Mouse (Mus musculus): ENCODE data around the gene Exosc9. TPM values are rescaled to one million over a fixed set of nuclear protein-coding genes. Genes with fewer than 3 reads are reported as not detected.
A peak's percentile ranks its signal among the peaks of the same experiment; 100 is the strongest.

Exosc9 gene
- polyA plus RNA-seq, 1 experiment, result 0.24 TPM

- no peaks in the 10 kb centered on the region for H3K9me3 ChIP-seq (ENCODE audit: control insufficient read depth, low read length)
- TF ChIP-seq TAL1 (IDR thresholded peaks at IDR 0.05; ENCODE audit: low read length), result no peak
- TF ChIP-seq GATA1 (IDR thresholded peaks at IDR 0.05; ENCODE audit: low read length), result no peak
- no peak overlapping the region for H3K4me3 ChIP-seq (replicated peaks)
- H3K27me3 ChIP-seq (ENCODE audit: control insufficient read depth), result peaks cover 28% of the 10 kb centered on the region
- H3K36me3 ChIP-seq (ENCODE audit: control insufficient read depth), result no peaks in the 10 kb centered on the region
- H3K4me1 ChIP-seq (ENCODE audit: control insufficient read depth), result no peaks in the 10 kb centered on the region
Measured at GRCm38 (mm10) chr3:36530345-36530744, 22.1 kb upstream of the Exosc9 start.

DNA sequence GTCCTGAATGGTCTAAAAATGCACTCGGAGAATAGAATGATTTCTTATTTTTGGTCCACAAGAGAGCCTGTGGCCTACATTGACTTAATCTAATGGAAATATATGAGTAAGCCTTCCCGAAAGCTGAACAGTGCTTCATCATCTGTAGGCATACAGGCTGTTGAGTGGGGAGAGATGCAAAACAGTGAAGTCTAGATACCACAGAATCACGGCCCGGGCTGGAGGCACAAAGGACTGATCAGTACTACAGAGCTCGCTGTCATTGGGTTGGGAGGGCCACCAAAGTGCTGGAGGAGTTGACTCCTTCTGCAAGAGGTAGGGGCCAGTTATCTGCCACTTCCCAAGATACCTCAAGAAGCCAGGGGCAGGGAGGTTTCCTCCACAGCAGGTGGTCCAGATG, 21.6 kb upstream of the Exosc9 start:
- Histone ChIP-seq H3K4me1 (ENCODE audit: control insufficient read depth) (no peaks in the 10 kb centered on the region), H3K36me3 (ENCODE audit: control insufficient read depth) (no peaks in the 10 kb centered on the region), H3K4me3 (replicated peaks) (no peak overlapping the region), H3K27me3 (ENCODE audit: control insufficient read depth) (peaks cover 28% of the 10 kb centered on the region), H3K9me3 (ENCODE audit: control insufficient read depth, low read length) (no peaks in the 10 kb centered on the region)
- no peak for TF ChIP-seq GATA1 (IDR thresholded peaks at IDR 0.05; ENCODE audit: low read length)

GRCm38 (mm10) chr3:36531242-36531641, 21.2 kb upstream of the Exosc9 start:
- H3K4me3 ChIP-seq (replicated peaks), result no peak overlapping the region
- H3K27me3 ChIP-seq (ENCODE audit: control insufficient read depth), result peaks cover 28% of the 10 kb centered on the region
- no peak for TF ChIP-seq GATA1 (IDR thresholded peaks at IDR 0.05; ENCODE audit: low read length)
- no peak for TF ChIP-seq TAL1 (IDR thresholded peaks at IDR 0.05; ENCODE audit: low read length)

GRCm38 (mm10) chr3:36531979-36532542, 20.3 kb upstream of the Exosc9 start:
- Histone ChIP-seq H3K4me3 (replicated peaks) (peak overlapping the region; percentile 14), H3K9me3 (ENCODE audit: control insufficient read depth, low read length) (no peaks in the 10 kb centered on the region), H3K4me1 (ENCODE audit: control insufficient read depth) (no peaks in the 10 kb centered on the region), H3K27me3 (ENCODE audit: control insufficient read depth) (peaks cover 28% of the 10 kb centered on the region), H3K36me3 (ENCODE audit: control insufficient read depth) (no peaks in the 10 kb centered on the region)
- TF ChIP-seq GATA1 (IDR thresholded peaks at IDR 0.05; ENCODE audit: low read length) (no peak), TAL1 (IDR thresholded peaks at IDR 0.05; ENCODE audit: low read length) (no peak)

More at GRCm38 (mm10) chr3:36531242-36531641, 21.2 kb upstream of the Exosc9 start:
- Histone ChIP-seq H3K36me3 (ENCODE audit: control insufficient read depth) (no peaks in the 10 kb centered on the region), H3K9me3 (ENCODE audit: control insufficient read depth, low read length) (no peaks in the 10 kb centered on the region), H3K4me1 (ENCODE audit: control insufficient read depth) (no peaks in the 10 kb centered on the region)

- TF ChIP-seq TAL1 (IDR thresholded peaks at IDR 0.05; ENCODE audit: low read length), result no peak
- TF ChIP-seq GATA1 (IDR thresholded peaks at IDR 0.05; ENCODE audit: low read length), result no peak
- Histone ChIP-seq H3K4me3 (replicated peaks) (no peak overlapping the region), H3K4me1 (ENCODE audit: control insufficient read depth) (no peaks in the 10 kb centered on the region), H3K36me3 (ENCODE audit: control insufficient read depth) (no peaks in the 10 kb centered on the region), H3K27me3 (ENCODE audit: control insufficient read depth) (peaks cover 28% of the 10 kb centered on the region), H3K9me3 (ENCODE audit: control insufficient read depth, low read length) (no peaks in the 10 kb centered on the region)
Measured at GRCm38 (mm10) chr3:36532738-36533137, 19.7 kb upstream of the Exosc9 start.

GRCm38 (mm10) chr3:36533201-36533672, 19.2 kb upstream of the Exosc9 start:
- TF ChIP-seq GATA1 (IDR thresholded peaks at IDR 0.05; ENCODE audit: low read length) (no peak), TAL1 (IDR thresholded peaks at IDR 0.05; ENCODE audit: low read length) (no peak)

DNA sequence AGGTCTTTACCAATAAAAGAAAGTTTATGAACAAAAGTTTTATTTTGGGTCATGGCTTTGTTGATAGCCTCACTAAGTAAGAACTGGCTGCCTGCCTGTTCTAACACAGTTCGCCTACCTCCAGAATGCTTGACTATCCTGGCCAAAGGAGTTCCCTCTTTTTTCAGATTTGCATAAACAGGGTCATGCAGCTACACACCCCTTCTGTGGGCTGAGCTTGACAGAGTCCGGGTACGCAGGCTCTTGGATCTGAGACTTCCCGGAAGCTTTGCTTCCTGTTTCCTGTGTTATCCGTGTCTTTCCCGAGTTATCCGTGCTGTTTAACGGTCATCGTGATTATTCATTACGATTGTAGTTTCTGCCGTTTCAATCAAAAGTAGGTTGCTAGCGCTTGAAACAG, 16.4 kb upstream of the Exosc9 start:
- TF ChIP-seq TAL1 (IDR thresholded peaks at IDR 0.05; ENCODE audit: low read length) (no peak), GATA1 (IDR thresholded peaks at IDR 0.05; ENCODE audit: low read length) (no peak)
- no peaks in the 10 kb centered on the region for H3K4me1 ChIP-seq (ENCODE audit: control insufficient read depth)
- H3K9me3 ChIP-seq (ENCODE audit: control insufficient read depth, low read length), result no peaks in the 10 kb centered on the region
- H3K27me3 ChIP-seq (ENCODE audit: control insufficient read depth), result peaks cover 21% of the 10 kb centered on the region
- no peaks in the 10 kb centered on the region for H3K36me3 ChIP-seq (ENCODE audit: control insufficient read depth)
- H3K4me3 ChIP-seq (replicated peaks), result no peak overlapping the region

More at GRCm38 (mm10) chr3:36533201-36533672, 19.2 kb upstream of the Exosc9 start:
- no peak overlapping the region for H3K4me3 ChIP-seq (replicated peaks)
- H3K36me3 ChIP-seq (ENCODE audit: control insufficient read depth), result no peaks in the 10 kb centered on the region
- H3K4me1 ChIP-seq (ENCODE audit: control insufficient read depth), result no peaks in the 10 kb centered on the region
- H3K27me3 ChIP-seq (ENCODE audit: control insufficient read depth), result peaks cover 28% of the 10 kb centered on the region
- H3K9me3 ChIP-seq (ENCODE audit: control insufficient read depth, low read length), result no peaks in the 10 kb centered on the region

DNA sequence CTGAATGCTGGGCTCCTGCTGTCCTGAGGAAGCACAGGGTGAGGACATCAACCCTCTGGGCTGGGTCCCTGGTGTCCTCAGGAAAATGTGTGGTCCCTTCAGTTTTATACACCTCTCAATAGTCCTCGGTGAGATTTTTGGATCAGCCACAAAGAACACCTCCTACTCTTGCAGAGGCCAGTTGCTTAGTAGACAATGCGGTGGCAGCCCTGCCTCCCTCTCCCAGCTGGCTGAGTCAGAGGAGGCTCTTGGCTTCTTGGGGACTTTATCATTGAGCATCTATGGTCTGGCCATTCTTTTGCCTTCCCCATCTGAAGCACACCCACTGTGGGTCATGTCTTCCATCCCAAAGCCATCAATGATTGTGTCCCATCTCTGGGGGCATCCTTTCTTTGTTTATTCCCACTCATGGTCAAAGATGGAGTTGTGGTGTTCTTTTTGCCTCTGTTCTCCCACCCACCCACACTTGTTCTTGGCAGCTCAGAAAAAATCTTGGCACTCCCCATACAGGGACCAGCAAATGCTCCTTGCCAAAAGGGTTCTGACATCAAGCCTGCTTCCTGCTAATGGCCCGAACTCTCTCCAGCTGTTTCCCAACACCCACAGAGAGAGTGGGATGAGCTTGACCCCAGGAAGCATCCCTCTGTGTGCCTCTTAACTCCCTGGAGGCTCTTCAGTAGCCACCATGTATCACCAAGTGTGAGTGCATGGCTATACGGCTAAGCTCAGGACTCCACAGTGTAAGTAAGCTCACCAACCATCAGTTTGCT, 14.5 kb upstream of the Exosc9 start:
- no peak for TF ChIP-seq GATA1 (IDR thresholded peaks at IDR 0.05; ENCODE audit: low read length)
- TF ChIP-seq TAL1 (IDR thresholded peaks at IDR 0.05; ENCODE audit: low read length), result no peak
- no peaks in the 10 kb centered on the region for H3K4me1 ChIP-seq (ENCODE audit: control insufficient read depth)
- no peaks in the 10 kb centered on the region for H3K9me3 ChIP-seq (ENCODE audit: control insufficient read depth, low read length)
- no peak overlapping the region for H3K4me3 ChIP-seq (replicated peaks)
- peaks cover 4% of the 10 kb centered on the region for H3K27me3 ChIP-seq (ENCODE audit: control insufficient read depth)
- no peaks in the 10 kb centered on the region for H3K36me3 ChIP-seq (ENCODE audit: control insufficient read depth)

- TF ChIP-seq GATA1 (IDR thresholded peaks at IDR 0.05; ENCODE audit: low read length), result no peak
- TF ChIP-seq TAL1 (IDR thresholded peaks at IDR 0.05; ENCODE audit: low read length), result no peak
- Histone ChIP-seq H3K9me3 (ENCODE audit: control insufficient read depth, low read length) (no peaks in the 10 kb centered on the region), H3K27me3 (ENCODE audit: control insufficient read depth) (no peaks in the 10 kb centered on the region; the same call in 1 of the 2 replicates), H3K4me1 (ENCODE audit: control insufficient read depth) (no peaks in the 10 kb centered on the region), H3K4me3 (replicated peaks) (no peak overlapping the region), H3K36me3 (ENCODE audit: control insufficient read depth) (no peaks in the 10 kb centered on the region)
Measured at GRCm38 (mm10) chr3:36540756-36541155, 11.7 kb upstream of the Exosc9 start.

All from erythroblast, embryonic 14.5 days (primary cell).